Mouse (Mus musculus): ENCODE results near the gene Defb26.

DNA sequence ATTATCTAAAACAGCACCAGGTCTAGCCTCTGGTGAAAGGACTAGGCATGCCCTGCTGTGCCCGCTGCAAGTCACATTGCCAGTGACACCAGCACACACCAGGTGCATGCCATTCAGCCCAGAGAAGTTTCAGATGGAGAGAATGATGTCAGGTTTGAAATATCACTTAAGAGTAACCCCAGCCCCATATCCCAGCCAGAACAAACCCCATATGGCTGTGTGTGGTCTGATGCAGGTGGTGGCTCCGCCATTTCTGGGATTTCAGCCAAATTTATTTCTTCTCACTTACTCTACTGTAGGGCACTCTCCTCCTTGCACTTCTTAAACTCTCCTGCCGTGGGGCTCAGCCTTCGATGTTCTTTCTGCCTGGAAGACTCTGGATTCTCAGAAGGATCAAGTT, 4.6 kb upstream of the Defb26 start:
- TF ChIP-seq CTCF (IDR thresholded peaks at IDR 0.05; ENCODE audit: low read depth) (no peak), EP300 (IDR thresholded peaks at IDR 0.05; ENCODE audit: low read depth) (no peak)
